Mouse (Mus musculus) midbrain, embryonic 10.5 days (tissue): ENCODE measurements around the gene Pon3. TPM values are rescaled to one million over a fixed set of nuclear protein-coding genes. Genes with fewer than 3 reads are reported as not detected.
"Not testable (repeated sequence)": the region's sequence is repeated elsewhere in the genome, so short reads cannot be mapped to it uniquely, and the experiment has no call there.

Experiments used
- DNase-seq: peaks from one replicate; pipeline ENCODE4 v3.0.0-alpha.2; 2017; ENCODE audit warnings: low spot score
- H3K27ac ChIP-seq: fragments of 300-500 bp; sonication (generic); replicated peaks from 2 replicates; pipeline ENCODE4 v1.5.1; 2016; ENCODE audit warnings: mild to moderate bottlenecking
- H3K27me3 ChIP-seq: fragments of 300-500 bp; sonication (generic); 2 replicates; pipeline ENCODE4 v1.6.1; 2016; ENCODE audit warnings: low read depth, mild to moderate bottlenecking; ENCODE audit not compliant: poor library complexity, severe bottlenecking
- H3K36me3 ChIP-seq: fragments of 300-500 bp; sonication (generic); 2 replicates; pipeline ENCODE4 v1.6.1; 2016; ENCODE audit warnings: mild to moderate bottlenecking, moderate library complexity
- H3K4me1 ChIP-seq: fragments of 300-500 bp; sonication (generic); 2 replicates; pipeline ENCODE4 v1.6.1; 2016
- H3K4me3 ChIP-seq: fragments of 300-500 bp; sonication (generic); 2 replicates; pipeline ENCODE4 v1.5.1; 2016; ENCODE audit warnings: mild to moderate bottlenecking, moderate library complexity
- H3K9me3 ChIP-seq: fragments of 300-500 bp; sonication (generic); replicated peaks from 2 replicates; pipeline ENCODE4 v1.6.1; 2016; ENCODE audit warnings: mild to moderate bottlenecking
- WGBS: fragments of 180-500 bp; shearing (Covaris S2); methylation state at CpG from one replicate; pipeline ENCODE4 v1.1.7; 2016; 5-methylcytosine and 5-hydroxymethylcytosine counted together
- polyA plus RNA-seq: library from polyadenylated mRNA; unstranded; fragments of >200 nt; fragmentation: Nextera tagmentation; extraction: Ambion mirVana; gene quantifications from 2 replicates; pipeline ENCODE4 v1.2.1, GENCODE M21; 2016

Pon3 gene
- polyA plus RNA-seq, 1 experiment from 2014 or later: 5.6 TPM

DNA sequence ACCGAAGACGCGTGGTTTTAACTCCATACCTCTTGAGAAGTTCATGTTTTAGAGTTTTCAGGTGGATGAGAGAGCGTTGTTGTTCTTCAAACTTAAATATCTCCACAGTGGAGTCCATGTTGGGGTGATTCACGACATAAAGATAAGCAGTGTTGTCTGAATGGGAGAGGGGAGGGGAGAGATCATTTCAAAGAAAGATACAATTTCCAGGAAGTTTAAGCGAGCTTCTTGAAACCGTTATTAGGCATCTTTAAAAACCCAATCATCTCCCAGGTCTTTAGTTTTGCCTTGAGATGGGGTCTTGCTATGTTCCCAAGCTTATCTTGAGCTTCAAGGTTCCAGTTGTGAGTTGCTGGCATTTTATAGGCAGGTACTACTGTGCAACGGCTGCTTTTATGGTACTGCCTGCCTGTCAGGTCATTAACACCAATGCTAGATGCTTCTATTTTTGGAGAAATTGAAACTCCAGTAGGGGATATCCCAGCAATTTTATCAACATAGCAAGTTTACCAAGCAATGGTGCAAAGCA, 19.2 kb downstream of the Pon3 start:
- Histone ChIP-seq H3K4me1 (no peaks in the 10 kb centered on the region), H3K4me3 (no peak overlapping the region), H3K9me3 (no peaks in the 10 kb centered on the region), H3K27me3 (no peaks in the 10 kb centered on the region), H3K27ac (no peak overlapping the region), H3K36me3 (no peaks in the 10 kb centered on the region)
- no peak for DNase-seq
- 87% methylated on average over 8 of the region's 8 CpGs for WGBS

DNA sequence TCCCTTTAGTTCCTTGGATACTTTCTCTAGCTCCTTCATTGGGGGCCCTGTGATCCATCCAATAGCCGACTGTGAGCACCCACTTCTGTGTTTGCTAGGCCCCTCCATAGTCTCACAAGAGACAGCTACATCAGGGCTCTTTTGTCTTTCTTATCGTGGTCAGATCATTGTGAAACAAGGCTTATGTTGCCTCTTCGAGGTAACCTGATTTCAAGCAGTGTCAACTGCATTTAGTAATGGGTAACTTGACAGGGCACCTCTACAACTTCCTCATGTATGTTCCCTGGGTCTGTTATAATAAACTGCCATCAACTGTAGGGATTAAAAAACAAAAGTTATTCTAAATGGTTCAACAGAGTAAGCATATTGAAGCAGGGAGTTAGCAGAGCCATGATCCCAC, 21.5 kb downstream of the Pon3 start:
- WGBS: 78% methylated on average over 3 of the region's 3 CpGs
- DNase-seq: no peak

DNA sequence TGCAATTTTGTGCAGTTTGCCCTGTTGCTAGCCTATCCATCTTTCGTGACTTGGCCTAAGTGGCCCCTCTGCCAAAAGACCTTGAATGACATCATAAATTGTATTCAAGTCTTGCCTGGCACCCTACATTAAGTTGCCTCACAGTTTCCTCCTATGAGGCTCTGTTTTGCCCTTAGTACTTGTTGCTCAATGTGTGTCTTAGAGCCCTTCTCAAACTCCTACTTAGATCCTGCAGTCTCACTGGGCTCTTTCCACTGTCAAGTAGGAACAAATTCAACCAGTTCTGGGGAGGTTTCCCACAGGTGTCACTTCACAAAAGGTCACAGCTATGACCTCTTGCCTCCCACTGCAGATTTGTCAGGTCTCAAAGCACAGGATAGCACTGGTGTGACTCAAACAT, 22.3 kb downstream of the Pon3 start:
- WGBS: 92% methylated on average over 1 of the region's 1 CpGs
- no peaks in the 10 kb centered on the region for H3K27me3 ChIP-seq
- no peaks in the 10 kb centered on the region for H3K36me3 ChIP-seq

More for the DNA sequence above, 21.5 kb downstream of the Pon3 start:
- Histone ChIP-seq H3K36me3 (no peaks in the 10 kb centered on the region), H3K9me3 (no peaks in the 10 kb centered on the region), H3K27ac (no peak overlapping the region), H3K4me1 (no peaks in the 10 kb centered on the region), H3K4me3 (no peak overlapping the region), H3K27me3 (no peaks in the 10 kb centered on the region)

DNA sequence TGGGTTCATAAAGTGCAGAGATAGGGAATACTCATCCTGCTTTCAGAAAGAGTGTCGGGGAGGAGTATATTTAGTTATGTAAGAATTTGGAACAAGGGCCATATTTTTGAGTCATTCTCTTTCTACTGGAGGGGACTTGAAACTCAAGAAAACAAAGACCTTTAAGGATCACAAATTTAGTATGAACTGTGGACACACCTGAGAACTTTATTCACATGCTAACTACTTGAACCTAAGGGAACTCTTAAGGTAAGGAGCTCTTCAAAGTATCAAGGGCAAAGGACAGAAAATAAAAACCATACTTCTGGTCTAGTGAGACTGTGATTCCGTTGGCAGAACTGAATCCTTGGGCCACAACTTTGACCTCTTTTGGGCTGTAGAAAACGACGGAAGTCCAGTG, 24.1 kb downstream of the Pon3 start:
- H3K9me3 ChIP-seq: no peaks in the 10 kb centered on the region
- no peak overlapping the region for H3K27ac ChIP-seq
- H3K4me3 ChIP-seq: no peak overlapping the region
- H3K4me1 ChIP-seq: no peaks in the 10 kb centered on the region
- H3K36me3 ChIP-seq: no peaks in the 10 kb centered on the region
- no peak for DNase-seq
- 93% methylated on average over 4 of the region's 4 CpGs for WGBS
- no peaks in the 10 kb centered on the region for H3K27me3 ChIP-seq

More for the DNA sequence above, 22.3 kb downstream of the Pon3 start:
- Histone ChIP-seq H3K27ac (no peak overlapping the region), H3K4me3 (no peak overlapping the region), H3K9me3 (no peaks in the 10 kb centered on the region), H3K4me1 (no peaks in the 10 kb centered on the region)
- no peak for DNase-seq

DNA sequence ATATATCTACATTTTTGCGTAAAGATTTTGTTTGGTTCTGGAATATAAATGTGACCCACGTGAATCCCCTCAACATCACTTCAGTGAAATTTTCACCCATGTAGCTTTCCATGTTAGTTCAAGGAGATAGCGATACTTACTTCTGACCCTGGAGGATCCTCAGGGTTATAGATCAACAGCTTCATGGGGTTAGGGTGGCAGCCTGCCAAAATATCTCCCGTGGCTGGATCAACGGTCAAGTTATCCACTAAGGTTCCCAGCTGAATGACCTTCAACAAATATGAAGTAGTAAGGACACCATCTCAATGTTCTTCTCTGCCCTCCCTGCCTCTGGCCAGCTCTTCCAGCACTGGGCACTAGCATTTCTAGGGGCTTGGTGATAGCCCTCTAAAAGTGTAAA, 25.8 kb downstream of the Pon3 start:
- Histone ChIP-seq H3K4me1 (no peaks in the 10 kb centered on the region), H3K4me3 (no peak overlapping the region), H3K27ac (no peak overlapping the region), H3K9me3 (no peaks in the 10 kb centered on the region), H3K27me3 (no peaks in the 10 kb centered on the region), H3K36me3 (no peaks in the 10 kb centered on the region)
- no peak for DNase-seq
- 93% methylated on average over 5 of the region's 5 CpGs for WGBS

DNA sequence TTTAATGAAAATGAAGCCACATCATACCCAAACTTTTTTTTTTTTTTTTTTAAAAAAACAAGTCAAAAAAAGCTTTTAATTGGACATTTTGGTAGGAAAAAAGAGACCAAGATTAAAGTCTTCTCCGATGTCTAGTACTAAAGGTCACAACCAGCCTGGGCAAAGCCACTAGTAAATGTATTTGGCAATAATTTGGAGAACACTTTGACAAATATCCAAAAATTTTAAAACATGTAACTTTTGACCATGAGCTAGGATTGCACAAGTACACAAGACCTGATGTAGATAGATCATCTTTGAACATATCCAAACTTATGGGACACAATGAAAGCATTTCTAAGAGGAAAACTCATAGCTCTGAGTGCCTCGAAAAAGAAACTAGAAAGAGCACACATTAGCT, 32.5 kb downstream of the Pon3 start:
- not testable (repeated sequence) for H3K4me3 ChIP-seq, DNase-seq, H3K27me3 ChIP-seq, H3K9me3 ChIP-seq, H3K4me1 ChIP-seq, H3K27ac ChIP-seq, H3K36me3 ChIP-seq
- 91% methylated on average over 2 of the region's 2 CpGs for WGBS

DNA sequence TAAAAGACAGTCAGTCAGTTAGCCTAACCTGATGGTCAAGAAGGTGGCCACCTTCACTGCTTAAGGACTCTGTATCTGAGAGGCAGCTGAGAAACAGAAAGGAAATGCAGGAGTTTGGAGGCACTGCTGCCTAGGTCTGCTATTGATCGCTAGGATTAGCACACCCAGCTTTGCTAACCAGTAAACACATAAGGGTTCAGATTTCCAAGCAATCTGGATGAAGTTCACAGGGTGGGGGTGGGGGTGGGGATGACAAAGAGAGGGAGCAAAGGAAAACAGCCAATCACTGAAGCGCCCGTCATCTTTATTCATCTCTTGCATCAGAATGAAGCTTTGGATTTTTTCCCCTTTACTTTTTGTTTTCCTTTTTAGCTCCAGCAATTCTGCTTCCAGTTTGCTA, 34.0 kb downstream of the Pon3 start:
- Histone ChIP-seq H3K4me1 (peaks cover 5% of the 10 kb centered on the region; the same call in 1 of the 2 replicates), H3K27ac (no peak overlapping the region), H3K9me3 (no peaks in the 10 kb centered on the region), H3K36me3 (no peaks in the 10 kb centered on the region), H3K27me3 (no peaks in the 10 kb centered on the region), H3K4me3 (no peak overlapping the region)
- WGBS: 71% methylated on average over 3 of the region's 3 CpGs
- DNase-seq: no peak

DNA sequence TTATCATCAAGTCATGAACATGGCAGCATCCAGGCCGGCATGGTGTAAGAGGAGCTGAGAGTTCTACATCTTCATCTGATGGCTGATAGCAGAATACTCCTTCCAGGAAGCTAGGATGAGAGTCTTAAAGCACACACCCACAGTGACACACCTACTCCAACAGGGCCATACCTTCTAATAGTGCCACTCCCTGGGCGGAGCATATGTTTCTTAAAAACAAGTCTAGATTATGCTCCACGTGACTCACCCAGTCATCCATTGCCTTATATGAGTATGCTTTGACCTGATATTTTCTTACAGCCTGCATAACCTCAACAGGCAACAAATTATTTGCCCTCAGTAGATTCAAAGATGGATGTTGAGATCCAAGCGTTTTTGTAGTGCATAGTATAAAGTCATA, 37.9 kb downstream of the Pon3 start:
- Histone ChIP-seq H3K27me3 (no peaks in the 10 kb centered on the region), H3K4me3 (no peak overlapping the region), H3K9me3 (no peaks in the 10 kb centered on the region; the same call in 1 of the 2 replicates), H3K4me1 (peaks cover 5% of the 10 kb centered on the region; the same call in 1 of the 2 replicates), H3K27ac (no peak overlapping the region), H3K36me3 (no peaks in the 10 kb centered on the region)
- DNase-seq: no peak
- 91% methylated on average over 4 of the region's 4 CpGs for WGBS

DNA sequence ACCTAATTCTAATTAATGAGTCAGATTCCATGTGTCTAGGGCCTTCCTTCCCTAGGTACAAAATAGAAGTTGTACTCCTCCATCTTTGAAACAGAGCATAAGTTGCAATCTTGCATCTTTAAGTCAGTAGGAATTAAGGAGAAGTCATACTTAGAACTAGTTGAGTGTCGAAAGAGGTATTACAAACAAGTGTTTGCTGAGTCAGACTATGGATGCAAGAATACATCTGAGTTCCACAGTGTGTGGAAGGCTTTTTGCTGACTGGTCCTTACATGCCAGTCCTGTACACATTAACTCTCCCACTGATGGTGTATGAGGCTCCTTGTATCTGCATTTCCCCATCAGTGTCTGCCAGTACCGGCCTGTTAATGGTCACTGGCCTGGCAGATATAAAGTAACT, 48.3 kb downstream of the Pon3 start:
- Histone ChIP-seq H3K9me3 (no peaks in the 10 kb centered on the region), H3K27me3 (no peaks in the 10 kb centered on the region), H3K36me3 (no peaks in the 10 kb centered on the region), H3K4me1 (no peaks in the 10 kb centered on the region), H3K4me3 (no peak overlapping the region), H3K27ac (no peak overlapping the region)
- 85% methylated on average over 2 of the region's 2 CpGs for WGBS
- DNase-seq: no peak

DNA sequence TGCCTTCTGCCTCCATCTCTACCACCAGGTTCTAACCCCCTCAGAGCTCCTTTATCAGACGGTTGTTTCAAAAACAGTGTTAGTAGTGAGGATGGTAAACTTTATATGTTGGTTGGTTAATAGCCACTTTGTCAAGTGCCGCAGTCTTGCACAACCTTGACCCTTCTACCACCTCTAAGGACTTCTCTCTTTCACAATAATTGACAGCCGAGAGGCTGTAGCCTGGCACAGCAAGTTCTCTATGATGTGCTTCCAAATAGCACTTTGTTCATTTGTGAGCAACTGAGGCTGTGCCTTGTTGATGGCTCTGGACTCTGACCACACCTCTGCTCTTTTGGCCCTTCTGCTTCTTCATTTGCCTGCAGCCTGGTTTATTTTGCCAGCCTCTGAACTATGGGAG, 56.2 kb downstream of the Pon3 start:
- Histone ChIP-seq H3K9me3 (no peaks in the 10 kb centered on the region), H3K4me1 (0 out of 2 replicates have a peak, but pooled peaks cover 2% of the 10 kb centered on the region), H3K4me3 (no peak overlapping the region), H3K27ac (no peak overlapping the region), H3K27me3 (no peaks in the 10 kb centered on the region), H3K36me3 (no peaks in the 10 kb centered on the region)
- DNase-seq: no peak
- 92% methylated on average over 3 of the region's 3 CpGs for WGBS

DNA sequence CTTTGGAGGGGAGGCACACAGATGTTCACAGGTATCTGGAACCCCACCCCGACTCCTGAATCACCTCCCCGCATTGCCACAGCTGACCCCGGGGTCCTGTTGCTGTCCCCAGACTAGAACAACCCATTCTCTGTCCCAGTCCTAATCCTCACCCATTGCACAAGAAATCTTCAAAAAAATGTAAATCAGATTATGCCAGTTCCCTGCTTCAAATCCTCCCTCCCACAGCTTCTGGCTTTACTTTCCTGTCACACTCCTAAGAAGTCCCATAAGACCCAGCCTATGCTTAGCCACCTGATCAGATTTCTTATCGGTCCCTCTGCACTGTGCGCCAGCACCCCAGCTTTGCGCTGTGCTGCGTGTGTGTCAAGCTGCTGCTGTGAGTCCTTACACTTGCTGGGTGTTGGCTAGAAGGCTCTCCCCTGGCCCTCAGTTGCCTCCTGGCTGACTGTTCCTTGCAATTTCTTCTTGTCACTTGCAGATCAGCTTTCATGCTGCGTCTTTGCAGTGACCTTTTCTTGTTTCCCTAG, 56.6 kb downstream of the Pon3 start:
- DNase-seq: no peak
- WGBS: 90% methylated on average over 8 of the region's 8 CpGs

DNA sequence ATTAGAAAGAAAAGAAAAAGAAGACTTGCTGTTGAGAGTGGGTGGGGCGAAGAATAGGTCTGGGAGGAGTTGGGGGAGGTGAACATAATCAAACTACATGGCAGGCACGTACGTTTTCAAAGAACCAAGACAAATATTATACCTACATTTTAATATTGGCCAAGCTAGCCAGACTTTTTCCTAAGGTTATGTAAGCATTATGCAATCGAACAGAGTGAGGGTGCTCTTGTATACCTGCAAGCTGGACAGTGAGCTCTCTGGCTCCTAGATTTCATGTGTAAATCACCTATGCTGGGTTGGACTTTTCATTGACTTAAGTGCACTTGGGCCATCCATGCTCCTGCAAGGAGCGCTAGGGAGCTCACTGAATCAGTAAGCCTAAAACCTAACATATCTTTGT, 57.5 kb downstream of the Pon3 start:
- DNase-seq: no peak
- Histone ChIP-seq H3K27me3 (no peaks in the 10 kb centered on the region), H3K9me3 (no peaks in the 10 kb centered on the region), H3K27ac (no peak overlapping the region), H3K4me3 (no peak overlapping the region), H3K4me1 (peaks cover 10% of the 10 kb centered on the region), H3K36me3 (no peaks in the 10 kb centered on the region)
- 93% methylated on average over 5 of the region's 5 CpGs for WGBS

More for the DNA sequence above, 56.6 kb downstream of the Pon3 start:
- H3K4me3 ChIP-seq: no peak overlapping the region
- no peaks in the 10 kb centered on the region for H3K9me3 ChIP-seq
- H3K27ac ChIP-seq: no peak overlapping the region
- no peaks in the 10 kb centered on the region for H3K36me3 ChIP-seq
- H3K27me3 ChIP-seq: no peaks in the 10 kb centered on the region
- H3K4me1 ChIP-seq: 0 out of 2 replicates have a peak, but pooled peaks cover 2% of the 10 kb centered on the region

DNA sequence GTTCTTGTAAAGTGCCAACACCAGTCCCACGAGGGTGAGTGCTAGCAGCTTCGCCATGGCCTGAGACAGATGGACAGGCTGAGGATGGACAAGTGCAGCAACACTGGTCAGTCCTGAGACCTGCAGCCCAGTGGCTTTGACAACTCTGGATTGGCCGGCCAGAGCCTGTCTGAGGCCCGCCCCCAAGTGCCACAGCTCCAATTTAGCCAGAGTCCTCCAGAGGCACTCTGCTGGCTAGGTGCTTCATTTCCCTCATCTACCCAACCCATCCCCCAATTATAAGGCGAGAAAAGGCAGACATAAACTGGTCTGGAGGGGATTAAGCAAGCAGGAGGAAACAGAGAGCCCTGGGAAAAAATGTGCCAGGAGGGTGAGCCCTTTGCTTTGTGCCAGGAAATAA, 62.4 kb downstream of the Pon3 start, which contains the start of gene Pon1:
TSS of gene Pon1 (minus strand) at position 254 of the 400 bp plus-strand sequence.
- no peak for DNase-seq
- H3K36me3 ChIP-seq: no peaks in the 10 kb centered on the region
- H3K4me1 ChIP-seq: peaks cover 10% of the 10 kb centered on the region
- no peak within 1 kb of the TSS for H3K4me3 ChIP-seq
- H3K9me3 ChIP-seq: no peaks in the 10 kb centered on the region
- no peak within 1 kb of the TSS for H3K27ac ChIP-seq
- 33% methylated on average over 5 of the region's 5 CpGs for WGBS
- no peaks in the 10 kb centered on the region for H3K27me3 ChIP-seq
